9 mouse cellular contexts compared by ENCODE assay signal in the genomic region with DNA sequence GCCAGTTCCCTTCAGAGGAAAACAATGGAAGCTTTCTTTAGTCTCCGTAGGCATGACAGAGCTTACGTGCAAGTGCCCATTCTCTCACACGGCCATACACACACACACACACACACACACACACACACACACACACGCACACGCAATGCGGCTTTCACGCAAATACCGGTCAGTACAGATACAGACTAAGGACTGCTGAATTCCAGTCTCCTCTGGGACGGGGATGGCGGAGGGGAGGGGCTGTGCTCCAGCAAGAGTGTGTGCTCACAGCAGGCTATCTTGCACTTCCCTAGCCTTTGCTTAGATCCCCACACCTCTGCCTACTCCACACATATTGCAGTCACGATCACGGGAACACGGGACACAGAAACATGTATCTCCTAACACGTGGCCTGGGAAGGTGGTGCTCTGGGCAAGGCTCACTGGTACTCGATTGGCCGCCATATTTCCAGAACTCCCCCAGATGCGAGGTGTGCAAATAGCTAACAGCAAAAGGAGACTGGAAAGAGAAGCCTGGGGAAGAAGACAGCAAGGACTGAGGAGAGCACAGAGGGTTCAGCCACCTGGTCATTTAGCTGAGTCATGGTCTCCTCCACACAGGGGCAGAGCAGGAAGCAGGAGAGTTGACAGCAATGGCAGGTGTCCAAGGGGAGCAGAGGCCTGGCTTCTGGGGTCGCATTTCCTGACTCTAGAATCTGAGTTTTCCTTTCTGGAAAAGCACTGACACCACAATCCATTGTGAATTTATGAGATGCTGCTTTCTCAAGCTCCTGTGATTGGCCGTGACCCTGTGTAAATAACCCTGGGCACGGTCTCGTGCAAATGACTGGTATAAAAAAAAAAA. TPM values are rescaled to one million over a fixed set of nuclear protein-coding genes. Genes with fewer than 3 reads are reported as not detected.
DNase-seq lines count a peak whose midpoint lies in the region; ATAC-seq lines count a peak whose summit lies in the region.
"Had no signal": no experiment of that assay in that cellular context is flagged by ENCODE, and none has a peak within 500 bp of the region (broad histone marks: within the 10 kb centered on the region; RNA-seq: fewer than 3 reads in every experiment).

No protein-coding gene starts in this region.

- no peak overlapping the region for H3K27ac ChIP-seq in embryonic facial prominence, embryonic 12.5 days
- H3K27ac ChIP-seq in kidney, embryonic 15.5 days = peak overlapping the region; percentile 65
- no peak overlapping the region; the same call in 1 of the 2 replicates for H3K27ac ChIP-seq in midbrain, embryonic 13.5 days

- intact Hi-C loops in heart, postnatal 25 days (cut with DNase I) = no loop called here
- intact Hi-C loops in gastrocnemius, postnatal 14 days (cut with DNase I; ENCODE audit: low total_unique reads) = no loop called here

- H3K9me3 ChIP-seq in embryonic facial prominence, embryonic 12.5 days = no peaks in the 10 kb centered on the region
- no peaks in the 10 kb centered on the region for H3K9me3 ChIP-seq in kidney, embryonic 15.5 days (replicated peaks)
- H3K9me3 ChIP-seq in midbrain, embryonic 13.5 days = no peaks in the 10 kb centered on the region

- no peak overlapping the region for H3K4me3 ChIP-seq in embryonic facial prominence, embryonic 12.5 days
- H3K4me3 ChIP-seq in kidney, embryonic 15.5 days (replicated peaks) = no peak overlapping the region
- H3K4me3 ChIP-seq in midbrain, embryonic 13.5 days (replicated peaks) = no peak overlapping the region

- no peaks in the 10 kb centered on the region for H3K36me3 ChIP-seq in embryonic facial prominence, embryonic 12.5 days
- H3K36me3 ChIP-seq in kidney, embryonic 15.5 days = no peaks in the 10 kb centered on the region
- H3K36me3 ChIP-seq in midbrain, embryonic 13.5 days = no peaks in the 10 kb centered on the region

- 69% methylated on average over 21 of the region's 21 CpGs for WGBS in embryonic facial prominence, embryonic 12.5 days
- 57% methylated on average over 21 of the region's 21 CpGs for whole genome bisulfite sequencing in kidney, embryonic 15.5 days
- 68% methylated on average over 21 of the region's 21 CpGs for WGBS in midbrain, embryonic 13.5 days

- H3K4me1 ChIP-seq in embryonic facial prominence, embryonic 12.5 days = peaks cover 20% of the 10 kb centered on the region; the same call in 1 of the 2 replicates
- H3K4me1 ChIP-seq in kidney, embryonic 15.5 days = peaks cover 71% of the 10 kb centered on the region
- peaks cover 20% of the 10 kb centered on the region for H3K4me1 ChIP-seq in midbrain, embryonic 13.5 days (replicated peaks)

- H3K27me3 ChIP-seq in embryonic facial prominence, embryonic 12.5 days = no peaks in the 10 kb centered on the region
- no peaks in the 10 kb centered on the region for H3K27me3 ChIP-seq in kidney, embryonic 15.5 days
- H3K27me3 ChIP-seq in midbrain, embryonic 13.5 days = no peaks in the 10 kb centered on the region
- H3K27me3 ChIP-seq: CH12.LX had no signal

- peak; percentile 18 to 43 for DNase-seq in heart, adult 18-20 months
- DNase-seq in heart, postnatal 25 days (ENCODE audit: low spot score) = no peak
- DNase-seq in cerebellum, postnatal 4 days (ENCODE audit: low spot score in 2 of 2) = no peak
- no peak for DNase-seq in gastrocnemius, postnatal 10 days
- no peak for DNase-seq in gastrocnemius, postnatal 14 days

- ATAC-seq in embryonic facial prominence, embryonic 12.5 days (ENCODE audit: insufficient number of reproducible peaks, insufficient read depth, low FRiP score, low TSS enrichment) = 0 out of 2 replicates have a peak, but pooled peaks have one; percentile 36
- peak; percentile 75 for ATAC-seq in kidney, embryonic 15.5 days (replicated peaks; ENCODE audit: low FRiP score)
- peak; percentile 46; the same call in 1 of the 2 replicates for ATAC-seq in midbrain, embryonic 13.5 days

- no peak overlapping the region for H3K9ac ChIP-seq in embryonic facial prominence, embryonic 12.5 days
- no peak overlapping the region for H3K9ac ChIP-seq in kidney, embryonic 15.5 days
- H3K9ac ChIP-seq in midbrain, embryonic 13.5 days (replicated peaks) = no peak overlapping the region

- H3K4me2 ChIP-seq in embryonic facial prominence, embryonic 12.5 days (replicated peaks) = no peak overlapping the region
- no peak overlapping the region for H3K4me2 ChIP-seq in kidney, embryonic 15.5 days
- H3K4me2 ChIP-seq in midbrain, embryonic 13.5 days (replicated peaks) = no peak overlapping the region

RNA-seq across cellular contexts. Expression of a gene that starts 56.3 kb away (rescaled TPM):
- 1 to 10 TPM; 7.8 to 8.1 TPM for total RNA-seq in heart, adult 18-20 months (2021)
- total RNA-seq in heart, postnatal 25 days (2021) = 1 to 10 TPM; 4.4 to 7.5 TPM
- 64.6 and 70.2 TPM in 2 replicates for polyA plus RNA-seq in embryonic facial prominence, embryonic 12.5 days (2016; fragmentation: Nextera tagmentation; extraction: Ambion mirVana)
- polyA plus RNA-seq in kidney, embryonic 15.5 days (2015; fragmentation: Nextera tagmentation; extraction: Ambion mirVana) = 65.2 and 65.5 TPM in 2 replicates
- polyA plus RNA-seq in midbrain, embryonic 13.5 days (2015; fragmentation: Nextera tagmentation; extraction: Ambion mirVana) = 24.1 and 26.7 TPM in 2 replicates
- total RNA-seq in gastrocnemius, postnatal 10 days (2021) = 1 to 10 TPM; 1.5 to 5.1 TPM
- 1 to 10 TPM; 2.9 to 4.4 TPM for total RNA-seq in gastrocnemius, postnatal 14 days (2021)

Comparison
In these comparisons a context has a peak if more than half of its experiments do, and no peak if none do; other contexts are left out.
1. DNase-seq: peak in heart, adult 18-20 months (2 of 2); none in heart, postnatal 25 days (single experiment), cerebellum, postnatal 4 days (0 of 2), gastrocnemius, postnatal 10 days (single experiment) and gastrocnemius, postnatal 14 days (single experiment).
2. Peak in every context shown above with its lines, with median percentiles within 50 percentile points of each other: ATAC-seq.